Mouse (Mus musculus) liver, postnatal 0 days (tissue): ENCODE data around the gene Oit1. TPM values are rescaled to one million over a fixed set of nuclear protein-coding genes. Genes with fewer than 3 reads are reported as not detected.

Source experiments
- ATAC-seq: fragments of 200-750 bp; cut with Nextera tagmentation; 2 replicates; pipeline ENCODE4 v1.8.0; 2017; ENCODE audit warnings: mild to moderate bottlenecking, moderate library complexity
- DNase-seq: peaks from one replicate; pipeline ENCODE4 v3.0.0-alpha.2; 2016
- H3K27ac ChIP-seq: fragments of 300-500 bp; sonication (generic); 2 replicates; pipeline ENCODE4 v1.5.1; 2014; ENCODE audit warnings: antibody characterized with exemption, moderate library complexity, mild to moderate bottlenecking, low read depth
- H3K27me3 ChIP-seq: fragments of 300-500 bp; sonication (generic); 2 replicates; pipeline ENCODE4 v1.6.1; 2014; ENCODE audit warnings: low read length, control low read depth, mixed read lengths; ENCODE audit not compliant: insufficient read depth
- H3K36me3 ChIP-seq: fragments of 300-500 bp; sonication (generic); replicated peaks from 2 replicates; pipeline ENCODE4 v1.6.1; 2014; ENCODE audit warnings: mild to moderate bottlenecking, control low read depth, low read length, moderate library complexity, mixed read lengths; ENCODE audit not compliant: insufficient read depth
- H3K4me1 ChIP-seq: fragments of 300-500 bp; sonication (generic); 2 replicates; pipeline ENCODE4 v1.6.1; 2014; ENCODE audit warnings: antibody characterized with exemption, mild to moderate bottlenecking, control low read depth; ENCODE audit not compliant: insufficient read depth
- H3K4me2 ChIP-seq: fragments of 300-500 bp; sonication (generic); 2 replicates; pipeline ENCODE4 v1.6.1; 2014; ENCODE audit warnings: low read depth, mild to moderate bottlenecking, low read length, moderate library complexity, mixed read lengths
- H3K4me3 ChIP-seq: fragments of 300-500 bp; sonication (generic); 2 replicates; pipeline ENCODE4 v1.5.1; 2014; ENCODE audit warnings: low read depth, low read length
- H3K9ac ChIP-seq: fragments of 300-500 bp; sonication (generic); replicated peaks from 2 replicates; pipeline ENCODE4 v1.6.1; 2014; ENCODE audit warnings: mild to moderate bottlenecking, moderate library complexity
- H3K9me3 ChIP-seq: fragments of 300-500 bp; sonication (generic); 2 replicates; pipeline ENCODE4 v1.6.1; 2016; ENCODE audit warnings: mild to moderate bottlenecking, control low read depth, low read length, mixed read lengths
- CTCF ChIP-seq: sonication (generic); IDR thresholded peaks from 2 replicates; pipeline ENCODE4 v1.5.1; 2016; ENCODE audit warnings: antibody characterized with exemption, low read depth
- EP300 ChIP-seq: IDR thresholded peaks from 2 replicates; pipeline ENCODE4 v1.6.1; 2016; ENCODE audit warnings: antibody characterized with exemption, low read depth, mild to moderate bottlenecking
- WGBS: fragments of 180-500 bp; shearing (Covaris S2); extraction: QIAGEN DNeasy Blood & Tissue Kit; methylation state at CpG from one replicate; pipeline ENCODE4 v1.1.7; 2014; ENCODE audit not compliant: insufficient replicate concordance; 5-methylcytosine and 5-hydroxymethylcytosine counted together
- polyA plus RNA-seq: library from polyadenylated mRNA; unstranded; fragments of >200 nt; fragmentation: Nextera tagmentation; extraction: Ambion mirVana; gene quantifications from 2 replicates; pipeline ENCODE4 v1.2.1, GENCODE M21; 2015

Gene Oit1
- polyA plus RNA-seq, 1 experiment from 2014 or later, result not detected

GRCm38 (mm10) chr14:8395690-8396287, 17.2 kb upstream of the Oit1 start:
- Histone ChIP-seq H3K27ac (no peak overlapping the region), H3K4me2 (no peak overlapping the region), H3K27me3 (no peaks in the 10 kb centered on the region), H3K36me3 (no peaks in the 10 kb centered on the region), H3K4me3 (no peak overlapping the region), H3K4me1 (no peaks in the 10 kb centered on the region), H3K9ac (no peak overlapping the region), H3K9me3 (no peaks in the 10 kb centered on the region)
- TF ChIP-seq CTCF (no peak), EP300 (no peak)
- DNase-seq (no peak), ATAC-seq (no peak)
- 70% methylated on average over 7 of the region's 7 CpGs for WGBS

GRCm38 (mm10) chr14:8392181-8392825, 13.7 kb upstream of the Oit1 start:
- Histone ChIP-seq H3K4me2 (no peak overlapping the region), H3K27ac (no peak overlapping the region), H3K4me1 (no peaks in the 10 kb centered on the region), H3K4me3 (no peak overlapping the region), H3K36me3 (no peaks in the 10 kb centered on the region), H3K9me3 (no peaks in the 10 kb centered on the region), H3K9ac (no peak overlapping the region), H3K27me3 (no peaks in the 10 kb centered on the region)
- no peak for ATAC-seq
- TF ChIP-seq EP300, result no peak
- no peak for TF ChIP-seq CTCF
- WGBS, result 48% methylated on average over 6 of the region's 6 CpGs
- DNase-seq, result no peak

- Histone ChIP-seq H3K9ac (no peak overlapping the region), H3K4me1 (no peaks in the 10 kb centered on the region), H3K27ac (no peak overlapping the region), H3K4me3 (no peak overlapping the region), H3K27me3 (no peaks in the 10 kb centered on the region), H3K36me3 (no peaks in the 10 kb centered on the region), H3K9me3 (no peaks in the 10 kb centered on the region), H3K4me2 (no peak overlapping the region)
- no peak for TF ChIP-seq CTCF
- no peak for TF ChIP-seq EP300
- DNase-seq (no peak), ATAC-seq (no peak)
- 75% methylated on average over 4 of the region's 4 CpGs for WGBS
Observed at GRCm38 (mm10) chr14:8369394-8369793, 9.2 kb downstream of the Oit1 start.

- H3K27ac ChIP-seq, result no peak overlapping the region
- H3K4me2 ChIP-seq, result no peak overlapping the region
- H3K9me3 ChIP-seq, result no peaks in the 10 kb centered on the region
- H3K36me3 ChIP-seq, result no peaks in the 10 kb centered on the region
- DNase-seq (no peak), ATAC-seq (no peak)
- H3K4me1 ChIP-seq, result no peaks in the 10 kb centered on the region
- no peak for TF ChIP-seq EP300
- H3K9ac ChIP-seq, result no peak overlapping the region
- no peak overlapping the region for H3K4me3 ChIP-seq
- 84% methylated on average over 1 of the region's 1 CpGs for WGBS
- no peaks in the 10 kb centered on the region for H3K27me3 ChIP-seq
Observed at GRCm38 (mm10) chr14:8368900-8369299, 9.7 kb downstream of the Oit1 start.

GRCm38 (mm10) chr14:8367727-8368520, 10.6 kb downstream of the Oit1 start:
- Histone ChIP-seq H3K4me1 (no peaks in the 10 kb centered on the region), H3K9me3 (no peaks in the 10 kb centered on the region), H3K27me3 (no peaks in the 10 kb centered on the region), H3K27ac (no peak overlapping the region), H3K4me3 (no peak overlapping the region), H3K9ac (no peak overlapping the region), H3K4me2 (no peak overlapping the region), H3K36me3 (no peaks in the 10 kb centered on the region)
- TF ChIP-seq CTCF (no peak), EP300 (no peak)
- WGBS, result 68% methylated on average over 4 of the region's 4 CpGs
- no peak for ATAC-seq
- DNase-seq, result no peak

- H3K9me3 ChIP-seq, result no peaks in the 10 kb centered on the region
- TF ChIP-seq CTCF (no peak), EP300 (no peak)
- H3K36me3 ChIP-seq, result no peaks in the 10 kb centered on the region
- H3K9ac ChIP-seq, result no peak overlapping the region
- no peak overlapping the region for H3K4me3 ChIP-seq
- H3K27me3 ChIP-seq, result no peaks in the 10 kb centered on the region
- DNase-seq (no peak), ATAC-seq (no peak)
- WGBS, result 4% methylated on average over 1 of the region's 1 CpGs
- no peaks in the 10 kb centered on the region for H3K4me1 ChIP-seq
- no peak overlapping the region for H3K4me2 ChIP-seq
- no peak overlapping the region for H3K27ac ChIP-seq
Observed at GRCm38 (mm10) chr14:8367121-8367520, 11.4 kb downstream of the Oit1 start.
